Comparison of ENCODE assay signal across 9 mouse cellular contexts in the genomic region with DNA sequence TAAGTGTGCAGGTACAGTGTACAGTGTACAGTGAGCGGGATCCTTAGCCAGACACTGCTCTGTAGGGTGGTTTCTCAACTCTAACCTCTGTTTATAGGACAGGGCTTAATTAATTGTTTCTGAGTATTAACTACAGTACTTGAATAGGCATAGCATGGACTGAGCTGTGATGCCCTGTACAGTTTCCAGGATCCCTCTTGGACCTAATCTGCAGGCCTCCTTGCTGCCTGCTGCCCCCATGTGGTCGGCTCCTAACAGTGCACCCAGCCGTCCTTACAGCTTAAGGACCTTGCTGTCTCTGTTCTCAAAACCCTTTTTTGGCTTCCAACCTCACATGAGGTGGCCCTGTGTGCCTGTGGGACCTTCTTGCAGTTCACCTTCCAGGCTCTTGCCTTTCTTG. TPM values are rescaled to one million over a fixed set of nuclear protein-coding genes. Genes with fewer than 3 reads are reported as not detected.
DNase-seq lines count a peak whose midpoint lies in the region; ATAC-seq and TF ChIP-seq lines count a peak whose summit lies in the region.
"Had no signal": no experiment of that assay in that cellular context is flagged by ENCODE, and none has a peak within 500 bp of the region (broad histone marks: within the 10 kb centered on the region; RNA-seq: fewer than 3 reads in every experiment).

No protein-coding gene starts in this region.

- no peaks in the 10 kb centered on the region for H3K9me3 ChIP-seq in limb, embryonic 13.5 days
- H3K9me3 ChIP-seq in midbrain, postnatal 0 days (ENCODE audit: low read length): no peaks in the 10 kb centered on the region
- H3K9me3 ChIP-seq: embryonic facial prominence, embryonic 12.5 days had no signal

- no peaks in the 10 kb centered on the region for H3K36me3 ChIP-seq in spleen, adult 2 months (ENCODE audit: control insufficient read depth, insufficient read depth, low read length)
- no peaks in the 10 kb centered on the region for H3K36me3 ChIP-seq in limb, embryonic 13.5 days
- H3K36me3 ChIP-seq in midbrain, postnatal 0 days (ENCODE audit: insufficient read depth, low read length): no peaks in the 10 kb centered on the region
- H3K36me3 ChIP-seq: embryonic facial prominence, embryonic 12.5 days had no signal

- no peak overlapping the region for H3K4me2 ChIP-seq in limb, embryonic 13.5 days (replicated peaks)
- no peak overlapping the region for H3K4me2 ChIP-seq in midbrain, postnatal 0 days (ENCODE audit: low read depth, low read length, poor library complexity, severe bottlenecking)
- H3K4me2 ChIP-seq: embryonic facial prominence, embryonic 12.5 days had no signal

- peak in 1 of 2 experiments; percentile 16 for DNase-seq in spleen, adult 2 months (ENCODE audit: low read depth in 1 of 2, low spot score in 2 of 2)
- DNase-seq in spleen, adult 12 weeks (ENCODE audit: low spot score): no peak
- peak; percentile 52 for DNase-seq in cerebellum, adult 9-10 months
- DNase-seq in frontal cortex, postnatal 10 days (ENCODE audit: low spot score in 2 of 2): peak; percentile 53 to 73
- DNase-seq in kidney, adult 8-10 months: peak; percentile 65 to 75
- peak; percentile 81 for DNase-seq in midbrain, postnatal 0 days (ENCODE audit: low spot score)
- peak; percentile 83 for DNase-seq in thymus, postnatal 4 days

- peaks cover 2% of the 10 kb centered on the region; the same call in 1 of the 2 replicates for H3K27me3 ChIP-seq in spleen, adult 2 months (ENCODE audit: control insufficient read depth, insufficient read depth, low read length)
- H3K27me3 ChIP-seq in limb, embryonic 13.5 days: peaks cover 72% of the 10 kb centered on the region
- H3K27me3 ChIP-seq in midbrain, postnatal 0 days (ENCODE audit: insufficient read depth, low read length): peaks cover 13% of the 10 kb centered on the region

- no peaks in the 10 kb centered on the region; the same call in 1 of the 2 replicates for H3K4me1 ChIP-seq in spleen, adult 2 months (ENCODE audit: control insufficient read depth, insufficient read depth, insufficient read length)
- peaks cover 43% of the 10 kb centered on the region for H3K4me1 ChIP-seq in limb, embryonic 13.5 days
- H3K4me1 ChIP-seq in midbrain, postnatal 0 days (ENCODE audit: insufficient read depth, low read length): no peaks in the 10 kb centered on the region; the same call in 1 of the 2 replicates

- 0 out of 2 replicates have a peak, but pooled peaks have one; percentile 34 for TF ChIP-seq CTCF in spleen, adult 2 months (IDR thresholded peaks at IDR 0.05; ENCODE audit: extremely low read depth, insufficient read depth, insufficient read length, insufficient replicate concordance)
- peak; percentile 97 for TF ChIP-seq CTCF in midbrain, postnatal 0 days (IDR thresholded peaks at IDR 0.05)

- ATAC-seq in limb, embryonic 13.5 days (ENCODE audit: low FRiP score, low read depth): peak; percentile 45; the same call in 1 of the 2 replicates
- ATAC-seq in midbrain, postnatal 0 days (ENCODE audit: low FRiP score): peak; percentile 57

- TF ChIP-seq POLR2A in spleen, adult 2 months (IDR thresholded peaks at IDR 0.05; ENCODE audit: low read depth, low read length): no peak

- no peak overlapping the region for H3K4me3 ChIP-seq in spleen, adult 2 months (ENCODE audit: extremely low read depth, insufficient read depth, insufficient read length)
- H3K4me3 ChIP-seq in limb, embryonic 13.5 days: no peak overlapping the region
- H3K4me3 ChIP-seq in midbrain, postnatal 0 days (ENCODE audit: low read depth, low read length): no peak overlapping the region
- H3K4me3 ChIP-seq: embryonic facial prominence, embryonic 12.5 days had no signal

- H3K9ac ChIP-seq in limb, embryonic 13.5 days: no peak overlapping the region
- H3K9ac ChIP-seq in midbrain, postnatal 0 days (replicated peaks; ENCODE audit: low read length, poor library complexity, severe bottlenecking): no peak overlapping the region
- H3K9ac ChIP-seq: embryonic facial prominence, embryonic 12.5 days had no signal

- 30% methylated on average over 3 of the region's 3 CpGs for WGBS in spleen, adult 2 months
- 31% methylated on average over 3 of the region's 3 CpGs for WGBS in limb, embryonic 13.5 days
- 34% methylated on average over 3 of the region's 3 CpGs for WGBS in midbrain, postnatal 0 days

- no peak overlapping the region for H3K27ac ChIP-seq in spleen, adult 2 months (ENCODE audit: insufficient read depth, low read length)
- no peak overlapping the region for H3K27ac ChIP-seq in limb, embryonic 13.5 days
- H3K27ac ChIP-seq in midbrain, postnatal 0 days (ENCODE audit: low read depth, low read length): no peak overlapping the region
- H3K27ac ChIP-seq: embryonic facial prominence, embryonic 12.5 days had no signal

RNA-seq across cellular contexts. Expression of a gene that starts 2.0 kb away (rescaled TPM):
- 0.39 and 0.41 TPM in 2 replicates for polyA plus RNA-seq in spleen, adult 2 months (2012; rRNA removed)
- polyA plus RNA-seq in limb, embryonic 13.5 days (2015; fragmentation: Nextera tagmentation; extraction: Ambion mirVana): 0.70 and 1.0 TPM in 2 replicates
- total RNA-seq in midbrain, postnatal 0 days (2014; rRNA removed): 19.4 and 19.9 TPM in 2 replicates
- 2.8 TPM in 2 replicates for polyA plus RNA-seq in midbrain, postnatal 0 days (2015; fragmentation: Nextera tagmentation; extraction: Ambion mirVana)
